Mouse (Mus musculus) spleen, embryonic (tissue): ENCODE results near the gene Tgm1.

Experiments
- CTCF ChIA-PET: fragments of 350-600 bp; sonication (Branson Sonifier 250); formaldehyde crosslinking; loops from one replicate; lab custom pipeline; 2022; lab: Charles Lee

Tgm1 gene

GRCm38 (mm10) chr14:55681160-55682117, 32.3 kb downstream of the Tgm1 start, which contains the start of gene Tinf2:
Gene Tinf2, minus strand, starts transcription at chr14:55681820.
- CTCF ChIA-PET: no interaction called here

- CTCF ChIA-PET: no interaction called here
Observed at GRCm38 (mm10) chr14:55677615-55678014, 36.1 kb downstream of the Tgm1 start.

GRCm38 (mm10) chr14:55672741-55673060, 41.0 kb downstream of the Tgm1 start:
- CTCF ChIA-PET: interaction anchor here (0.8 to 1.1 kb wide), 3 partner anchors 13 to 83 kb away, joined by 3 read pairs; partner anchors contain the start of gene Mdp1

- CTCF ChIA-PET: interaction anchor here (0.8 to 1.0 kb wide), 2 partner anchors 12 to 82 kb away, joined by 3 read pairs; partner anchors contain the start of gene Mdp1
Observed at GRCm38 (mm10) chr14:55671833-55672740, 41.6 kb downstream of the Tgm1 start, which contains the start of the genes Gmpr2 and Nedd8. Gene Gmpr2, plus strand, starts transcription at chr14:55671941. Gene Nedd8, minus strand, starts transcription at chr14:55672124.

- CTCF ChIA-PET: no interaction called here
Observed at GRCm38 (mm10) chr14:55671486-55671832, 42.3 kb downstream of the Tgm1 start.

GRCm38 (mm10) chr14:55660636-55661035, 53.1 kb downstream of the Tgm1 start:
- CTCF ChIA-PET: interaction anchor here (0.9 to 1.0 kb wide), 3 partner anchors 12 to 54 kb away, joined by 3 read pairs; partner anchors contain the start of genes Gmpr2, Nedd8 and Tm9sf1

GRCm38 (mm10) chr14:55659960-55660573, 53.7 kb downstream of the Tgm1 start, which contains the start of gene Mdp1:
Gene Mdp1, minus strand, starts transcription at chr14:55660508.
- CTCF ChIA-PET: interaction anchor here (0.9 to 1.0 kb wide), 3 partner anchors 12 to 54 kb away, joined by 3 read pairs; partner anchors contain the start of genes Gmpr2, Nedd8 and Tm9sf1

- CTCF ChIA-PET: interaction anchor here (0.6 kb wide), 1 partner anchor 15 kb away, joined by 3 read pairs; no protein-coding TSS in a partner anchor
Observed at GRCm38 (mm10) chr14:55658011-55658410, 55.7 kb downstream of the Tgm1 start.

- CTCF ChIA-PET: no interaction called here
Observed at GRCm38 (mm10) chr14:55656935-55657334, 56.8 kb downstream of the Tgm1 start.

GRCm38 (mm10) chr14:55651528-55651927, 62.2 kb downstream of the Tgm1 start:
- CTCF ChIA-PET: no interaction called here
